Mouse (Mus musculus) CD4-positive naive resting alpha-beta T cell, adult 57 days (primary cell): ENCODE data around the gene Gm11562. TPM values are rescaled to one million over a fixed set of nuclear protein-coding genes. Genes with fewer than 3 reads are reported as not detected.

ENCODE experiments used
- total RNA-seq: library from RNA; stranded (reverse); gene quantifications from one replicate; pipeline ENCODE4 v1.2.4, GENCODE M21; 2023

Gene Gm11562
- not detected for total RNA-seq

GRCm38 (mm10) chr11:99620335-99620734 lies at the start of gene Gm11562:
Gene Gm11562 (minus strand): TSS chr11:99620435.

GRCm38 (mm10) chr11:99665860-99666259 lies 45.6 kb upstream of the Gm11562 start, which contains the start of gene Krtap4-6:
Gene Krtap4-6 (minus strand): TSS chr11:99665960.

GRCm38 (mm10) chr11:99658467-99659010 lies 38.3 kb upstream of the Gm11562 start, which contains the start of gene Gm11563:
Gene Gm11563 (minus strand): TSS chr11:99658960.

GRCm38 (mm10) chr11:99650136-99650535 lies 29.9 kb upstream of the Gm11562 start, which contains the start of gene Gm11555:
Gene Gm11555 (minus strand): TSS chr11:99650236.

GRCm38 (mm10) chr11:99643635-99644139 lies 23.5 kb upstream of the Gm11562 start, which contains the start of gene Krtap4-7:
Gene Krtap4-7 (minus strand): TSS chr11:99644089.

GRCm38 (mm10) chr11:99634653-99635134 lies 14.5 kb upstream of the Gm11562 start, which contains the start of gene Krtap4-2:
Gene Krtap4-2 (minus strand): TSS chr11:99635084.

GRCm38 (mm10) chr11:99628138-99628537 lies 7.9 kb upstream of the Gm11562 start, which contains the start of gene Krtap4-1:
Gene Krtap4-1 (minus strand): TSS chr11:99628238.

GRCm38 (mm10) chr11:99614796-99615363 lies 5.4 kb downstream of the Gm11562 start, which contains the start of gene Krtap2-4:
Gene Krtap2-4 (minus strand): TSS chr11:99614846.

GRCm38 (mm10) chr11:99610089-99610488 lies 10.1 kb downstream of the Gm11562 start, which contains the start of gene Gm11937:
Gene Gm11937 (minus strand): TSS chr11:99610189.

GRCm38 (mm10) chr11:99603208-99603607 lies 17.0 kb downstream of the Gm11562 start, which contains the start of gene Gm11938:
Gene Gm11938 (minus strand): TSS chr11:99603308.

GRCm38 (mm10) chr11:99597742-99598141 lies 22.5 kb downstream of the Gm11562 start, which contains the start of gene Krtap9-3:
Gene Krtap9-3 (minus strand): TSS chr11:99598105.

GRCm38 (mm10) chr11:99590981-99591380 lies 29.3 kb downstream of the Gm11562 start, which contains the start of gene Krtap1-3:
Gene Krtap1-3 (minus strand): TSS chr11:99591339.

GRCm38 (mm10) chr11:99583245-99583704 lies 37.0 kb downstream of the Gm11562 start, which contains the start of gene Krtap1-4:
Gene Krtap1-4 (minus strand): TSS chr11:99583654.

GRCm38 (mm10) chr11:99580636-99581035 lies 39.6 kb downstream of the Gm11562 start, which contains the start of gene Krtap1-5:
Gene Krtap1-5 (minus strand): TSS chr11:99581016.

Other genes starting within 250 kb of the Gm11562 start
- not detected for gene Krt28, start 245.5 kb downstream of the Gm11562 start, total RNA-seq
- gene Krt10, start 231.1 kb downstream of the Gm11562 start, total RNA-seq: 1.2 TPM
- gene Krt12, start 198.2 kb downstream of the Gm11562 start, total RNA-seq: not detected
- gene Krt20, start 182.3 kb downstream of the Gm11562 start, total RNA-seq: not detected
- not detected for gene Krt23, start 127.3 kb downstream of the Gm11562 start, total RNA-seq
- gene Krt39, start 99.1 kb downstream of the Gm11562 start, total RNA-seq: not detected
- gene Krt40, start 77.3 kb downstream of the Gm11562 start, total RNA-seq: not detected
- not detected for gene Krtap3-3, start 69.6 kb downstream of the Gm11562 start, total RNA-seq
- not detected for gene Krtap3-2, start 63.6 kb downstream of the Gm11562 start, total RNA-seq
- gene Gm11939, start 61.0 kb downstream of the Gm11562 start, total RNA-seq: not detected
- not detected for gene Krtap3-1, start 53.8 kb downstream of the Gm11562 start, total RNA-seq
- gene Krtap1-5, start 39.4 kb downstream of the Gm11562 start, total RNA-seq: not detected
- not detected for gene Krtap1-4, start 36.8 kb downstream of the Gm11562 start, total RNA-seq
- not detected for gene Krtap1-3, start 29.1 kb downstream of the Gm11562 start, total RNA-seq
- not detected for gene Krtap9-3, start 22.3 kb downstream of the Gm11562 start, total RNA-seq
- gene Gm11938, start 17.1 kb downstream of the Gm11562 start, total RNA-seq: not detected
- gene Gm11937, start 10.2 kb downstream of the Gm11562 start, total RNA-seq: not detected
- gene Krtap2-4, start 5.6 kb downstream of the Gm11562 start, total RNA-seq: not detected
- gene Krtap4-1, start 7.8 kb upstream of the Gm11562 start, total RNA-seq: not detected
- not detected for gene Krtap4-2, start 14.6 kb upstream of the Gm11562 start, total RNA-seq
- gene Krtap4-7, start 23.7 kb upstream of the Gm11562 start, total RNA-seq: not detected
- not detected for gene Gm11555, start 29.8 kb upstream of the Gm11562 start, total RNA-seq
- gene Gm11563, start 38.5 kb upstream of the Gm11562 start, total RNA-seq: not detected
- not detected for gene Krtap4-6, start 45.5 kb upstream of the Gm11562 start, total RNA-seq
- gene Gm14190, start 70.3 kb upstream of the Gm11562 start, total RNA-seq: not detected
- not detected for gene Gm14180, start 113.9 kb upstream of the Gm11562 start, total RNA-seq
- gene Gm11595, start 152.5 kb upstream of the Gm11562 start, total RNA-seq: not detected
- gene Krtap4-8, start 160.3 kb upstream of the Gm11562 start, total RNA-seq: not detected
- not detected for gene Krtap4-9, start 164.8 kb upstream of the Gm11562 start, total RNA-seq
- not detected for gene Gm11596, start 173.0 kb upstream of the Gm11562 start, total RNA-seq
- not detected for gene Gm11569, start 178.5 kb upstream of the Gm11562 start, total RNA-seq
- not detected for gene Gm11554, start 184.0 kb upstream of the Gm11562 start, total RNA-seq
- not detected for gene Krtap4-13, start 189.5 kb upstream of the Gm11562 start, total RNA-seq
- not detected for gene Gm11564, start 195.2 kb upstream of the Gm11562 start, total RNA-seq
- gene 2300003K06Rik, start 217.6 kb upstream of the Gm11562 start, total RNA-seq: not detected
- not detected for gene Krtap4-16, start 231.2 kb upstream of the Gm11562 start, total RNA-seq
- gene Gm11568, start 237.5 kb upstream of the Gm11562 start, total RNA-seq: not detected
- gene Gm11559, start 244.0 kb upstream of the Gm11562 start, total RNA-seq: not detected